Mouse (Mus musculus): ENCODE data around the gene Slc46a2.

Slc46a2 gene

GRCm38 (mm10) chr4:59891723-59892416, 23.0 kb downstream of the Slc46a2 start:
- DNase-seq (ENCODE audit: low spot score): no peak

GRCm38 (mm10) chr4:59890086-59890600, 24.7 kb downstream of the Slc46a2 start:
- no peak for DNase-seq (ENCODE audit: low spot score)

GRCm38 (mm10) chr4:59888014-59888413, 26.8 kb downstream of the Slc46a2 start:
- no peak for DNase-seq (ENCODE audit: low spot score)

- no peak for DNase-seq (ENCODE audit: low spot score)
These were observed 27.8 kb downstream of the Slc46a2 start for GRCm38 (mm10) chr4:59887011-59887410.

- DNase-seq (ENCODE audit: low spot score): no peak
These were observed 28.6 kb downstream of the Slc46a2 start for GRCm38 (mm10) chr4:59886281-59886680.

- no peak for DNase-seq (ENCODE audit: low spot score)
These were observed 30.6 kb downstream of the Slc46a2 start for GRCm38 (mm10) chr4:59884136-59884696.

GRCm38 (mm10) chr4:59881210-59881609, 33.6 kb downstream of the Slc46a2 start:
- no peak for DNase-seq (ENCODE audit: low spot score)

- DNase-seq (ENCODE audit: low spot score): no peak
These were observed 34.1 kb downstream of the Slc46a2 start for GRCm38 (mm10) chr4:59880725-59881124.

- no peak for DNase-seq (ENCODE audit: low spot score)
These were observed 35.4 kb downstream of the Slc46a2 start for GRCm38 (mm10) chr4:59879444-59879843.

- DNase-seq (ENCODE audit: low spot score): no peak
These were observed 36.3 kb downstream of the Slc46a2 start for GRCm38 (mm10) chr4:59878595-59878994.

GRCm38 (mm10) chr4:59877025-59877424, 37.8 kb downstream of the Slc46a2 start:
- no peak for DNase-seq (ENCODE audit: low spot score)

GRCm38 (mm10) chr4:59876570-59876969, 38.3 kb downstream of the Slc46a2 start:
- DNase-seq (ENCODE audit: low spot score): no peak

GRCm38 (mm10) chr4:59873830-59874229, 41.0 kb downstream of the Slc46a2 start:
- no peak for DNase-seq (ENCODE audit: low spot score)

GRCm38 (mm10) chr4:59873240-59873639, 41.6 kb downstream of the Slc46a2 start:
- DNase-seq (ENCODE audit: low spot score): no peak

- peak; percentile 54 for DNase-seq (ENCODE audit: low spot score)
These were observed 43.8 kb downstream of the Slc46a2 start for GRCm38 (mm10) chr4:59870859-59871591.

GRCm38 (mm10) chr4:59870433-59870832, 44.4 kb downstream of the Slc46a2 start:
- DNase-seq (ENCODE audit: low spot score): no peak

- no peak for DNase-seq (ENCODE audit: low spot score)
These were observed 45.3 kb downstream of the Slc46a2 start for GRCm38 (mm10) chr4:59869488-59870057.

- DNase-seq (ENCODE audit: low spot score): no peak
These were observed 46.8 kb downstream of the Slc46a2 start for GRCm38 (mm10) chr4:59868086-59868485.

- no peak for DNase-seq (ENCODE audit: low spot score)
These were observed 51.0 kb downstream of the Slc46a2 start for GRCm38 (mm10) chr4:59863869-59864268.

- DNase-seq (ENCODE audit: low spot score): no peak
These were observed 52.5 kb downstream of the Slc46a2 start for GRCm38 (mm10) chr4:59862335-59862734.

- DNase-seq (ENCODE audit: low spot score): no peak
These were observed 53.0 kb downstream of the Slc46a2 start for GRCm38 (mm10) chr4:59861871-59862270.

GRCm38 (mm10) chr4:59860431-59860830, 54.4 kb downstream of the Slc46a2 start:
- DNase-seq (ENCODE audit: low spot score): no peak
